Mouse (Mus musculus): ENCODE measurements around the gene Mctp1.

DNA sequence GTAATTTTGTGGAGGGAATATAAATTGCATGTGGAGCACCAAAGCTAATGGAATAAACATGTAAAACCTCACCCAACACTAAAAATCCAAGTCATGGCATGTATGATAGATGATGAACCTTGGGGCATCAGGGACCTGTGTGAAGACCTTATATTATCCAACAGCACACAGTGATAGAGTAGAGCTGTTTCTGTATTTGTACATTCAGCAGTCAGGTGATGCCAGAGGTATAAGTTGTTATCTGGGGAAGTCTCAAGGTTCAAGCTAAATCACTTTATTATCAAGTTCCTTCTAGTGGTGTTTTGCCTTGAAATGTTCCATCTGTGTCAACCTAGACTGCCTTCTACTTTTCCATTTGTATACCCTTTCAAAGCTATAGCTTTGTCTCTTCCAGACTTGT is 275.2 kb downstream of the Mctp1 start:
- TF ChIP-seq GATA1 (IDR thresholded peaks at IDR 0.05; ENCODE audit: borderline replicate concordance, low read length) (no peak), FLI1 (IDR thresholded peaks at IDR 0.05; ENCODE audit: low read length) (no peak)
